Mouse (Mus musculus) brain, embryonic 14.5 days (tissue): Measurements from ENCODE around the gene Flot1.

Source experiments
- CTCF ChIP-seq: fragments of 200-500 bp; IDR thresholded peaks from 2 replicates; pipeline ENCODE4 v1.5.1; 2012; ENCODE audit warnings: inconsistent platforms, mild to moderate bottlenecking, moderate library complexity, borderline replicate concordance; ENCODE audit not compliant: insufficient read depth, insufficient read length; ENCODE audit errors: extremely low read depth
- POLR2A ChIP-seq: fragments of 200-500 bp; IDR thresholded peaks from 2 replicates; pipeline ENCODE4 v1.6.1; 2012; ENCODE audit warnings: mild to moderate bottlenecking, inconsistent platforms, borderline replicate concordance; ENCODE audit not compliant: poor library complexity, insufficient read depth, insufficient read length, severe bottlenecking; ENCODE audit errors: extremely low read depth

- TF ChIP-seq CTCF, result no peak
- TF ChIP-seq POLR2A, result no peak
Observed at GRCm38 (mm10) chr17:35783944-35784343, 39.1 kb upstream of the Flot1 start.
